Comparison of ENCODE assay signal across 23 mouse cellular contexts in genomic region chr13:110942986-110943644, GRCm38 (mm10).
DNase-seq lines count a peak whose midpoint lies in the region; TF ChIP-seq lines count a peak whose summit lies in the region.
"Had no signal": no experiment of that assay in that cellular context is flagged by ENCODE, and none has a peak within 500 bp of the region (broad histone marks: within the 10 kb centered on the region; RNA-seq: fewer than 3 reads in every experiment).

No protein-coding gene starts in this region.

- TF ChIP-seq POLR2A in heart, adult 2 months (IDR thresholded peaks at IDR 0.05; ENCODE audit: insufficient read depth, low read depth, low read length), result no peak

- DNase-seq in gastrocnemius, adult 2 months, result no peak
- DNase-seq in gastrocnemius, postnatal 36 days, result no peak
- DNase-seq in layer of hippocampus, adult 2 months (ENCODE audit: low spot score in 2 of 2), result peak; percentile 32 to 48
- DNase-seq in layer of hippocampus, adult 9-11 months, result no peak
- peak; percentile 14 for DNase-seq in NIH3T3 (ENCODE audit: low read depth)
- no peak for DNase-seq in adrenal gland, postnatal 4 days (ENCODE audit: low spot score in 2 of 2)
- DNase-seq in heart, adult 2 months, result no peak
- DNase-seq: adrenal gland, postnatal 14 days; B cell, adult 2 months; cerebellum, adult 11 months; cerebellum, adult 9-11 months; heart, postnatal 10 days; kidney, postnatal 14 days; lung, adult 18-20 months; lung, postnatal 10 days; thymus, postnatal 25 days had no signal

- TF ChIP-seq CTCF in gastrocnemius, adult 2 months (IDR thresholded peaks at IDR 0.05), result no peak
- TF ChIP-seq CTCF in layer of hippocampus, adult 2 months (conservative IDR thresholded peaks at IDR 0.05), result no peak
- no peak for TF ChIP-seq CTCF in heart, adult 2 months (IDR thresholded peaks at IDR 0.05)

- no peak overlapping the region for H3K4me3 ChIP-seq in gastrocnemius, adult 2 months
- H3K4me3 ChIP-seq in layer of hippocampus, adult 2 months, result no peak overlapping the region
- H3K4me3 ChIP-seq in macrophage (ENCODE audit: inconsistent target), result no peak overlapping the region
- no peak overlapping the region for H3K4me3 ChIP-seq in heart, adult 2 months
- H3K4me3 ChIP-seq: heart, embryonic 12.5 days; hindbrain, embryonic 12.5 days; limb, embryonic 12.5 days; midbrain, embryonic 13.5 days; neural tube, embryonic 12.5 days; stomach, embryonic 15.5 days had no signal

- H3K79me2 ChIP-seq in macrophage (ENCODE audit: inconsistent target), result no peaks in the 10 kb centered on the region
- H3K79me2 ChIP-seq in heart, adult 2 months (replicated peaks; ENCODE audit: control insufficient read depth, insufficient read depth, low read length), result no peaks in the 10 kb centered on the region

- H3K27me3 ChIP-seq in heart, adult 2 months (ENCODE audit: control insufficient read depth, insufficient read depth, low read length), result no peaks in the 10 kb centered on the region
- H3K27me3 ChIP-seq: heart, embryonic 12.5 days; hindbrain, embryonic 12.5 days; limb, embryonic 12.5 days; midbrain, embryonic 13.5 days; neural tube, embryonic 12.5 days; stomach, embryonic 15.5 days had no signal

- no peaks in the 10 kb centered on the region for H3K36me3 ChIP-seq in macrophage (ENCODE audit: inconsistent target)
- no peaks in the 10 kb centered on the region; the same call in 1 of the 2 replicates for H3K36me3 ChIP-seq in heart, adult 2 months (ENCODE audit: control insufficient read depth, insufficient read depth, low read length)
- H3K36me3 ChIP-seq: heart, embryonic 12.5 days; hindbrain, embryonic 12.5 days; limb, embryonic 12.5 days; midbrain, embryonic 13.5 days; neural tube, embryonic 12.5 days; stomach, embryonic 15.5 days had no signal

- H3K27ac ChIP-seq in gastrocnemius, adult 2 months, result peak overlapping the region; percentile 43; the same call in 1 of the 2 replicates
- H3K27ac ChIP-seq in layer of hippocampus, adult 2 months, result no peak overlapping the region
- peak overlapping the region; percentile 94 for H3K27ac ChIP-seq in macrophage
- no peak overlapping the region for H3K27ac ChIP-seq in heart, adult 2 months
- H3K27ac ChIP-seq: hindbrain, embryonic 12.5 days; midbrain, embryonic 13.5 days; neural tube, embryonic 12.5 days; stomach, embryonic 15.5 days had no signal

- peaks cover 3% of the 10 kb centered on the region for H3K4me1 ChIP-seq in heart, adult 2 months (ENCODE audit: control insufficient read depth, insufficient read depth, low read length)
- H3K4me1 ChIP-seq: hindbrain, embryonic 12.5 days; midbrain, embryonic 13.5 days; neural tube, embryonic 12.5 days; stomach, embryonic 15.5 days had no signal

- 33% methylated on average over 4 of the region's 4 CpGs for WGBS in macrophage (ENCODE audit: missing documents)
- whole genome bisulfite sequencing in heart, adult 2 months, result 65% methylated on average over 4 of the region's 4 CpGs

- intact Hi-C loops in gastrocnemius, adult 2 months (cut with DNase I), result no loop called here
- intact Hi-C loops in gastrocnemius, postnatal 36 days (cut with DNase I), result no loop called here
- intact Hi-C loops in heart, adult 2 months (cut with DNase I), result no loop called here

- no peak for TF ChIP-seq EP300 in heart, adult 2 months (IDR thresholded peaks at IDR 0.05; ENCODE audit: insufficient read depth, low read depth, low read length)

- no peak overlapping the region for H3K9ac ChIP-seq in heart, adult 2 months (ENCODE audit: low read depth, low read length)
- H3K9ac ChIP-seq: heart, embryonic 12.5 days; hindbrain, embryonic 12.5 days; limb, embryonic 12.5 days; midbrain, embryonic 13.5 days; neural tube, embryonic 12.5 days; stomach, embryonic 15.5 days had no signal

Comparison
In these comparisons a context has a peak if more than half of its experiments do, and no peak if none do; other contexts are left out.
1. DNase-seq: peak in layer of hippocampus, adult 2 months (2 of 2) and NIH3T3 (single experiment); none in gastrocnemius, adult 2 months (single experiment), gastrocnemius, postnatal 36 days (0 of 2), layer of hippocampus, adult 9-11 months (single experiment), adrenal gland, postnatal 4 days (0 of 2) and heart, adult 2 months (0 of 2).
2. H3K27ac ChIP-seq: peak in gastrocnemius, adult 2 months (single experiment) and macrophage (single experiment); none in layer of hippocampus, adult 2 months (single experiment) and heart, adult 2 months (single experiment).